Mouse (Mus musculus): ENCODE results near the gene Olfr311. TPM values are rescaled to one million over a fixed set of nuclear protein-coding genes. Genes with fewer than 3 reads are reported as not detected.
A peak's percentile ranks its signal among the peaks of the same experiment; 100 is the strongest.
"Not testable (repeated sequence)": the region's sequence is repeated elsewhere in the genome, so short reads cannot be mapped to it uniquely, and the experiment has no call there.

Gene Olfr311
- total RNA-seq, 1 experiment = not detected

DNA sequence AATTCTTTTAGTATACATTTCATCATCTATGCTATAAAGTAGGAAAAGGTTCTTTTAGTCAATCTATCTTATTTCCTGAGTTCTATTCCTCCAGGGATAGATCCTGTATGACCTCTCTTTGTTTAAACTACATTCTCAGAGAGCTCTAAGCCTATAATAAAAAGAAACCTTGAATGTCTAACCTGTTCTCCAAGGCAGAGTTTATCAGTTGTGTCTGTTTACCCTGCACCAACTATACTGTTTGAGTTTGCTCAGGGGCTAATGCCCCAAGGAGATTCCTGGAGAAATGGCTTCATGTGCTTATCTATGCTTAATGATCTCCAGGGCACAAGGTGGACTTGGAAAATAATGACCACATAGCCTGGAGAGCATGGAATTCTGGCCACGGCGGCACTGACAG is 34.7 kb upstream of the Olfr311 start:
- Histone ChIP-seq H3K27ac (ENCODE audit: insufficient read depth, low read depth, low read length, poor library complexity, severe bottlenecking) (no peak overlapping the region), H3K9me3 (ENCODE audit: control insufficient read depth, insufficient read depth, low read depth, low read length) (no peaks in the 10 kb centered on the region), H3K36me3 (ENCODE audit: control insufficient read depth, insufficient read depth, low read length, poor library complexity, severe bottlenecking) (no peaks in the 10 kb centered on the region), H3K4me3 (ENCODE audit: insufficient read depth in 1 of 2, low read depth in 1 of 2, low read length in 2 of 2, poor library complexity in 1 of 2, severe bottlenecking in 1 of 2) (no peak overlapping the region), H3K9ac (ENCODE audit: insufficient read depth, low read depth, low read length, poor library complexity, severe bottlenecking) (no peak overlapping the region), H3K4me1 (ENCODE audit: control insufficient read depth in 2 of 2, insufficient read depth in 2 of 2, low read length in 2 of 2, poor library complexity in 1 of 2) (peaks cover 0 to 5% of the 10 kb centered on the region in 2 experiments; a peak in 1 of 4 replicates)
- in situ Hi-C loops (cut with MboI; ENCODE audit: low sequenced_read_pairs in 2 of 2, unreplicated experiment in 2 of 2) = no loop called here
- TF ChIP-seq CHD2 (IDR thresholded peaks at IDR 0.05; ENCODE audit: low read depth, low read length) (no peak), ZC3H11A (IDR thresholded peaks at IDR 0.05; ENCODE audit: borderline replicate concordance, low read depth, low read length) (no peak), HCFC1 (IDR thresholded peaks at IDR 0.05; ENCODE audit: borderline replicate concordance, insufficient read depth, low read length) (no peak), ZNF384 (IDR thresholded peaks at IDR 0.05; ENCODE audit: low read depth, low read length) (no peak), MAFK (IDR thresholded peaks at IDR 0.05; ENCODE audit: insufficient read depth, low read depth, low read length) (no peak)
- DNase-seq (ENCODE audit: low read depth, low spot score) = no peak

DNA sequence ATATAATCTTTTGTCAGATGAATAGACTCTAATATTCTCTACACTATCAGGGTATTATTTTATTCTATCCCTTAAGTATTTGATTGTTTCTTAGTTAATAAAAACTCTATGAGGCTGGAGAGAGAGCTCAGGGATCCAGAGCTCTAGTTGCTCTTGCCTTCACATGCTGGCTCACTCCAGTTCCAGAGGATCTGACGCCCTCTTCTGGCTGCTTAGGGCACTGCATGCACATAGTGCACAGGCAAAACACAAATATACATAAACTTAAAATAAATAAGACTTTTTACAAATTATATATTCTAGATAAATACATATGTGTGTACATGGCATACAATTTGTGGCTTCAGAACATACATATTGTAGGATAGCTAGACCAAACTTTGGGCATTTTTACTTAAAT is 27.1 kb upstream of the Olfr311 start:
- peak; percentile 21 for DNase-seq (ENCODE audit: low read depth, low spot score)
- Histone ChIP-seq H3K27ac (ENCODE audit: insufficient read depth, low read depth, low read length, poor library complexity, severe bottlenecking) (no peak overlapping the region), H3K9ac (ENCODE audit: insufficient read depth, low read depth, low read length, poor library complexity, severe bottlenecking) (no peak overlapping the region), H3K36me3 (ENCODE audit: control insufficient read depth, insufficient read depth, low read length, poor library complexity, severe bottlenecking) (no peaks in the 10 kb centered on the region), H3K9me3 (ENCODE audit: control insufficient read depth, insufficient read depth, low read depth, low read length) (no peaks in the 10 kb centered on the region), H3K4me3 (ENCODE audit: insufficient read depth in 1 of 2, low read depth in 1 of 2, low read length in 2 of 2, poor library complexity in 1 of 2, severe bottlenecking in 1 of 2) (no peak overlapping the region), H3K4me1 (ENCODE audit: control insufficient read depth in 2 of 2, insufficient read depth in 2 of 2, low read length in 2 of 2, poor library complexity in 1 of 2) (no peaks in the 10 kb centered on the region)
- TF ChIP-seq CHD2 (IDR thresholded peaks at IDR 0.05; ENCODE audit: low read depth, low read length) (no peak), ZC3H11A (IDR thresholded peaks at IDR 0.05; ENCODE audit: borderline replicate concordance, low read depth, low read length) (peak; percentile 60), ZNF384 (IDR thresholded peaks at IDR 0.05; ENCODE audit: low read depth, low read length) (no peak), HCFC1 (IDR thresholded peaks at IDR 0.05; ENCODE audit: borderline replicate concordance, insufficient read depth, low read length) (no peak)
- in situ Hi-C loops (cut with MboI; ENCODE audit: low sequenced_read_pairs in 2 of 2, unreplicated experiment in 2 of 2) = no loop called here

DNA sequence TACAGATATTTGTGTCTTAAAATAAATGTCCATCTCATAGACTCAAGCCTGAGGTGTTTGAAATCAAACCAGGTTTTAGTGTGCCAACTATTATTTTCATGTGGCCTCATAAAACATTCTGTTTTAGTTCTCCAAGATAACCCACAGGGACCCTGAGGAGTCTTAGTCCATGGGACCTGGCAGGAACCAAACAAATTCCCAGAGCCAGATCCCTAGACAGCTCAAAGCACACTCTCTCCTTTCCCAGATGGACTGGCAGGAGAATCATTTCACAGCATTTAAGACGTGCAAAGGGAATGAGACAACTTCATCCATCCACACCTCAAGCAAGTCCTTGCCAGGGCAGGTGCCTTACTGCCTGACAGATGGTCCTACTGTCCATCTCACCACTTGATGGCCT is 24.4 kb upstream of the Olfr311 start, which contains the start of gene Olfr313:
TSS of gene Olfr313 (plus strand) at position 301 of the 400 bp plus-strand sequence.
- H3K4me1 ChIP-seq (ENCODE audit: control insufficient read depth in 2 of 2, insufficient read depth in 2 of 2, low read length in 2 of 2, poor library complexity in 1 of 2); in situ Hi-C loops (cut with MboI; ENCODE audit: low sequenced_read_pairs in 2 of 2, unreplicated experiment in 2 of 2); H3K9ac ChIP-seq (ENCODE audit: insufficient read depth, low read depth, low read length, poor library complexity, severe bottlenecking); H3K36me3 ChIP-seq (ENCODE audit: control insufficient read depth, insufficient read depth, low read length, poor library complexity, severe bottlenecking); H3K9me3 ChIP-seq (ENCODE audit: control insufficient read depth, insufficient read depth, low read depth, low read length); DNase-seq (ENCODE audit: low read depth, low spot score); H3K27ac ChIP-seq (ENCODE audit: insufficient read depth, low read depth, low read length, poor library complexity, severe bottlenecking); H3K4me3 ChIP-seq (ENCODE audit: insufficient read depth in 1 of 2, low read depth in 1 of 2, low read length in 2 of 2, poor library complexity in 1 of 2, severe bottlenecking in 1 of 2): not testable (repeated sequence)

DNA sequence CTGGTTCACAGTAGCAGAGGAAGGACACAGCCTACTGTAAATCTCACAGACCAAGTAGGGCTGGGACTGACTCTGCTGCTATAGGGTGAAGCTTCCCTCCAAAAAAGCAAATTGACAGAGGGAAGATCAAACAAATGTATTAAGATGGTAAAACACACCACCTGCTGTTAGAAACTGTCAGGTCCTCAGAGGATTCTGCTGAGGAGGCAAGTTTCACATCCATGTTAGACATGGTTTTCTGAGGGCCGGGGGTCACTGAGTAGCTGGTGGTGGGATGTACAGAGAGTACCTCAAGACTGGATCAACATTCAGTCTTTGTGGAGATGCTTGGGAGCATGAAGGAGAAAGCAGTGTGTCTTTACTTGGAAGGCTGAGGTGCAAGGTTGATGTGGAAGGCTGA is 23.4 kb upstream of the Olfr311 start:
- no peak for DNase-seq (ENCODE audit: low read depth, low spot score)
- Histone ChIP-seq H3K4me3 (ENCODE audit: insufficient read depth in 1 of 2, low read depth in 1 of 2, low read length in 2 of 2, poor library complexity in 1 of 2, severe bottlenecking in 1 of 2) (no peak overlapping the region), H3K27ac (ENCODE audit: insufficient read depth, low read depth, low read length, poor library complexity, severe bottlenecking) (no peak overlapping the region), H3K9me3 (ENCODE audit: control insufficient read depth, insufficient read depth, low read depth, low read length) (no peaks in the 10 kb centered on the region), H3K36me3 (ENCODE audit: control insufficient read depth, insufficient read depth, low read length, poor library complexity, severe bottlenecking) (no peaks in the 10 kb centered on the region), H3K4me1 (ENCODE audit: control insufficient read depth in 2 of 2, insufficient read depth in 2 of 2, low read length in 2 of 2, poor library complexity in 1 of 2) (no peaks in the 10 kb centered on the region), H3K9ac (ENCODE audit: insufficient read depth, low read depth, low read length, poor library complexity, severe bottlenecking) (no peak overlapping the region)
- in situ Hi-C loops (cut with MboI; ENCODE audit: low sequenced_read_pairs in 2 of 2, unreplicated experiment in 2 of 2) = no loop called here
- TF ChIP-seq HCFC1 (IDR thresholded peaks at IDR 0.05; ENCODE audit: borderline replicate concordance, insufficient read depth, low read length) = no peak
- TF ChIP-seq ZNF384 (IDR thresholded peaks at IDR 0.05; ENCODE audit: low read depth, low read length) = no peak
- no peak for TF ChIP-seq CHD2 (IDR thresholded peaks at IDR 0.05; ENCODE audit: low read depth, low read length)
- TF ChIP-seq MAFK (IDR thresholded peaks at IDR 0.05; ENCODE audit: insufficient read depth, low read depth, low read length) = peak; percentile 81
- no peak for TF ChIP-seq ZC3H11A (IDR thresholded peaks at IDR 0.05; ENCODE audit: borderline replicate concordance, low read depth, low read length)

DNA sequence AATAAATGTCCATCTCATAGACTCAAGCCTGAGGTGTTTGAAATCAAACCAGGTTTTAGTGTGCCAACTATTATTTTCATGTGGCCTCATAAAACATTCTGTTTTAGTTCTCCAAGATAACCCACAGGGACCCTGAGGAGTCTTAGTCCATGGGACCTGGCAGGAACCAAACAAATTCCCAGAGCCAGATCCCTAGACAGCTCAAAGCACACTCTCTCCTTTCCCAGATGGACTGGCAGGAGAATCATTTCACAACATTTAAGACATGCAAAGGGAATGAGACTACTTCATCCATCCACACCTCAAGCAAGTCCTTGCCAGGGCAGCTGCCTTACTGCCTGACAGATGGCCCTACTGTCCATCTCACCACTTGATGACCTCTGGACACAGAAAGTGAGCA is 10.1 kb upstream of the Olfr311 start, which contains the start of gene Olfr312:
TSS of gene Olfr312 (plus strand) at position 301 of the 400 bp plus-strand sequence.
- H3K9ac ChIP-seq (ENCODE audit: insufficient read depth, low read depth, low read length, poor library complexity, severe bottlenecking); H3K4me3 ChIP-seq (ENCODE audit: insufficient read depth in 1 of 2, low read depth in 1 of 2, low read length in 2 of 2, poor library complexity in 1 of 2, severe bottlenecking in 1 of 2); H3K9me3 ChIP-seq (ENCODE audit: control insufficient read depth, insufficient read depth, low read depth, low read length); H3K36me3 ChIP-seq (ENCODE audit: control insufficient read depth, insufficient read depth, low read length, poor library complexity, severe bottlenecking); H3K4me1 ChIP-seq (ENCODE audit: control insufficient read depth in 2 of 2, insufficient read depth in 2 of 2, low read length in 2 of 2, poor library complexity in 1 of 2); in situ Hi-C loops (cut with MboI; ENCODE audit: low sequenced_read_pairs in 2 of 2, unreplicated experiment in 2 of 2); H3K27ac ChIP-seq (ENCODE audit: insufficient read depth, low read depth, low read length, poor library complexity, severe bottlenecking); DNase-seq (ENCODE audit: low read depth, low spot score): not testable (repeated sequence)

All from ES-E14 (cell line).